Mouse (Mus musculus): ENCODE data around the gene Yipf7.

The Yipf7 gene

DNA sequence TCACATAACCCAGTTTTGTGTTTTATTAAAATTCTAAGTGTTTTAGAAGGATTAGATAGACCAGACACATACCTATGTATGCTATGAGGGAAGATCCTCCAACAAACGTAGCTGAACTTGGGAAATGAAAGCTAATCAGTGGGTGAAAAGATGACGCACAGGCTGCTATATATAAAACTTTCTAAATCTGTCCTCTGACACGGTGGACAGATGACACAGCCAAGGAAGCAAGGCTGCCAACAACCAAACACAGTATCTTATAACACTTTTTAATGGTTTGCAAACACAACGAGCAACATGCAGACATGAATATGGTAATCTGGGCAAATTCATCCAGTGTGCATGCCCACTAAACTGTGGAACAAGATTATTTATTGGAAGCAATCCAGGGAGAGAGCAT is at the start of gene Yipf7:
Yipf7 (minus strand) TSS at position 160 of the 400 bp plus-strand sequence.
- DNase-seq (ENCODE audit: low spot score in 2 of 2): no peak

DNA sequence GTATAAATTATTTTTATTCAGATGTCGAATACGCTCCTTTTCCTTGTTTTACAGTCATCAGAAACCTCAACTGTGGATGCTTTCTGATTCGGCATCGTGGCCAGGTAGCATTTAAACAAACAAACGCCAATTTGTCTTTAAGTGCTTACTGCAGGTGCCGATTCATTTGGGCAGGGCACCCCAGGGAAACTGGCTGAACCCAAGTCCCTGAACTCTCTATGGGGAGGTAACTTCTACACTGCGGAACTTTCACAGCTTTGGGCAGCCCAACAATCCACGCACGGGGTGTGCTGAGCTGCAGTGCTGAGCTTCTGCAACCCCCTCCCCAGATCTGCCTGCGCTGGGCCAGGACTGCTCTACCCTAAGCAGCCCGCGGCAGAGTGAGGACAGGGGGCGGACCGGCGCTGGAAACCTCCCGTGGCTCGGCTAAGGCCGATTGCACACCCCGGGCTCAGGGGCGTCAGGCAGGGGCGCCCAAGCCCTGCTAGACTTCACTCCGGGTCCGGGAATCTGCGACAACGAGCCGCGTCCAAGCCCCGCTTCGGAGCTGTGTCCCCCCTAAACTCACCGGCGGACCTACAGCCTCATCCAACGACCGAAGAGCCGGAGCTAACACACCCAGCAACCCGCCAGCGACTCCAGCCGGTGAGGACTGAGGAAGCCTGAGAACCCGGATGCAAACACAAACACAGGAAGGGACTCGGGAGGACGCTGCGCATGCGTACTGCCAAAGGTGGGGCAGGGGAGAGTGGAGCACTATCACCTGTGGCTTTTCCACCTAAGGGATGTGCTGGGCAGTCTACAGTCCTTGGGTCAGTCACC is 49.4 kb upstream of the Yipf7 start, which contains the start of gene Gnpda2:
Gnpda2 (minus strand) TSS at position 701 of the 822 bp plus-strand sequence.
- DNase-seq (ENCODE audit: low spot score in 2 of 2): peak; percentile 48 to 79

DNA sequence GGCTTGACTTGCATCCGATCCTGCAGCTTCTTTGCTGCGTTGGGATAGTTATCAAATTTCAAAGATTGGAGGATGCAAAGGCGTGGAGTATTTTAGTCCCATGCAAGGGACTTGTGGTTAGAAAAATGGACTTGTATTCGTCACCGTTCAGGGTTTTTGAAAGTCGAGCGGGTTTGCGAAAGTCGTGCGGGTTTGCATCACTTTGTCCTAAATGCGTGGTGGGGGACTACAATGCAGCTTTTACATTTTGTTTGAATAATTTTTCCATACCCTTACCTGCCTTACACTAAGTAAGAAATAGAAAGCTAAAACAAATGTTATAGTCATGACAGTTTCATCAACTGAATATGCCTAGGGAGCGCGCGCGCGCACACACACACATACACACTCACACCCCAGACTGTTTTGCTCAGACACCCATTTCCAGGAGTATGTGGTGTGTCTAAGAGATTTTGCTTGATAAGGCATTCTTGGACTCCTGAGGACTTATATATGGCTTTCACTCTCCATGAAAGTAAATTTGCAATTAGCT is 15.0 kb upstream of the Yipf7 start:
- peak in 1 of 2 experiments; percentile 18 for DNase-seq (ENCODE audit: low spot score in 2 of 2)

DNA sequence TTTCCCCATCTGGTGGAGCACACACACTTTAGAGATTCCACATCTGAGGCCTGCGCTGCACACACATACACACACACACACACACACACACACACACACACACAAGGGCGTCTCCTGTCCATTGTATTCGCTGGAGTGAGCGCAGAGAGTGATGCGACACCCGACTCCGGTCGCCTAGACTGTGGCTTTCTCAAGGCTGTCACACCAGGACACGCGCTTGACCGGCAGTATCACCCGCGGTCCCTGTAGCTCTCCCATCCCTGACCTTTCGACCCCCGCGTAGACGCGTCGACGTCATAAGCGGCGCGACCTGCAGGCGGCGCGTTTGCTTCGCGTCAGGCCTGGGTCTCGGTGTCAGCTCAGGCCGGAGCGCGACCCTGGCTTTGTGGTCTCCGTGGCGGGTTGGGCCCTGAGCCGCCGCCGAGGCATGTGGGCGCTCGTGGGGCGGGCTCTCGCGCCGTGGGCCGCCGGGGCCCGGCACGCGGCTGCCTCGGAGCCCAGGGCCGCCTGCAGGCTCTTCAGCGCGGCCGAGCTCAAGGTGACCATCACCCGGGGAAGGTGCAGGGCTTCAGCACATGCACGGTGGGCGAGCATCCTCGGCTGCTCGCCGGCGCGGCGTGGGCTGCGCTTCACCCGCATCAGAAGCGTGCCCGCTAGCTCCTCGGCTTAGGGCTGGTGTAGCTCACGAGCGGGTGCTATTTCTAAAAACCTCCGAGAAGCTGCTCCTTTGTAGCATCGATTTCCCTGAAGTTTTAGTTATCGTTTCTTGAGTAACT is 14.4 kb upstream of the Yipf7 start, which contains the start of gene Guf1:
Guf1 (plus strand) TSS at position 296 of the 776 bp plus-strand sequence.
- DNase-seq (ENCODE audit: low spot score in 2 of 2): peak; percentile 86 to 92

DNA sequence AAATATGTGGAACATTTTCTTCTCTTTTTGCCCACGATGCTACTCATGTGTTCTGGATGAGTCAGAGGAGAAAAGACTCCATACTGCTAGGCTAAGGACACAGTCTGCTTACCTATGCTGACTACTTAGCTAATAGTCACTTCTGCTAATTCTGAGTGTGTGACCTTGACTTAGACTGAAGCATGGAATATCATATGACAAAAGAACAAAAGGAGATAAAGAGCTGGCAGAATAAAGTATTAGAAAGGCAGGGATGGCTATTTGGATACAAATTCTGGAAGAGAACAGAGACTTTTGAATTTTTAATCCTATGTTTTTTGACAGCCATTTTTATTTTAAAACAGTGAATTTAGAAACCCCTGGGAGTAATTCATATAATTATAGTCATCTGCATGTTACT is 768 bp downstream of the Yipf7 start:
- DNase-seq (ENCODE audit: low spot score in 2 of 2): no peak

DNA sequence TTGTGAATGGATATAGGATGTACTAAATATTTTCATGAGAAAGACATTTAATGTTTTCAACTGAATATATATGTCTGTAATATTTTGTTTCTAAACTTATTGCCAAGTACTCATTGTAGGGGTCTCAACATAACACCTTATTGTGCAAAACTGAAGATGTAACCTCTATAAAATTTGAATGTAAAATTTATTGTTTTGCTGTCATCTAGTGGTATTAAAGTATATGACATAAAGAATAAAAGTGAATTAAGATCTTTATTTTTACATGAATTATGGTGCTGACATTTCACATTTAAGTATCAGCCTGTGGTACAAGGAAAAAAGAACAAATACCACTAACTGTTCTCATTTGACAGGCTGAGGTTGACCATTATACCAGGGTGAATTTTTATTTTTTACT is 18.5 kb downstream of the Yipf7 start:
- DNase-seq (ENCODE audit: low spot score in 2 of 2): no peak

DNA sequence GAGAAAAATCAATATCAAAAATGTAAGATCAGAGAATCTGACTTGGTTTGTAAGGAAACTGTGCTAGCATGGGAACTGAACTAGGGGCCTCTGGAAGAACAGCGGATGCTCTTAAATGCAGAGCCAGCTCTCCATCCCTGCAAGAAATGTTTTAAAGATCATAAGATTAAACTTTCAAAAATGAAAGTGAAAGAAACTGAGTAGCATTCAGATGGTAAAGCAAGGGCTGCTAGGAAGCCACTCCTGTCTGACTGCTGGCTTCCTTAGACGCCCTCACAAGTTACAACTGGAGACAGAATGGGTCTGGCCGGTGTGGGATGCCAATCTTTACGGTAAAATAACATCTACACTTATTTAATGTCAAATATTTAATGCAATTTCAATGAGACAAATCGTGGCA is 20.4 kb downstream of the Yipf7 start:
- no peak for DNase-seq (ENCODE audit: low spot score in 2 of 2)

DNA sequence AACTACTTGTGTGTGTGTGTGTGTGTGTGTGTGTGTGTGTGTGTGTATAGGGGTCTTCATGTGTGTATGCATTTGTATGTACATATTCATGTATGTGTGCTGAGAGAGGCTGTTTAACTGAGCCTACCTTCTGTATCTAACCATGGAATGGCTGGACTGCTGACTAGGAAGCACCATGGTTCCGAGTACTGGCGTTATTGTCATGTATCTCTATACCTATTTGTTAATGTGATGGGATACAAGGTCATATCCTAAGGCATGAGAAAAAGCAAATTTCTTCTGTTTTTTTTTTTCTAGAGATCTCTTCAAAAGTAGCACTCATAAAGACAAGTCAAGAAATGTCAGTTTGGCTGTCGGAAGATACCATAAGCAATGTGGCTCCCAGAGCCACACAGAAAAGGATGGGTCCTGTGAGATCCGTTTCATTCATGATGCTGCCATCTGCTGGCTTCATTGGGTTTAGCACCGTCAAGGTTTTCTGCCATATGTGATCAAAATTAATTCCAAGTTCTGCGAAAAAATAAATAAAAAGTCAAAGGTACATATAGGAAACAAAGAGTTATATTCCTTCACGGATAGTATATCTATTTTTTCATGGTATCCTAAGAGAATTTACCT is 21.7 kb downstream of the Yipf7 start:
- DNase-seq (ENCODE audit: low spot score in 2 of 2): peak; percentile 5 to 51

DNA sequence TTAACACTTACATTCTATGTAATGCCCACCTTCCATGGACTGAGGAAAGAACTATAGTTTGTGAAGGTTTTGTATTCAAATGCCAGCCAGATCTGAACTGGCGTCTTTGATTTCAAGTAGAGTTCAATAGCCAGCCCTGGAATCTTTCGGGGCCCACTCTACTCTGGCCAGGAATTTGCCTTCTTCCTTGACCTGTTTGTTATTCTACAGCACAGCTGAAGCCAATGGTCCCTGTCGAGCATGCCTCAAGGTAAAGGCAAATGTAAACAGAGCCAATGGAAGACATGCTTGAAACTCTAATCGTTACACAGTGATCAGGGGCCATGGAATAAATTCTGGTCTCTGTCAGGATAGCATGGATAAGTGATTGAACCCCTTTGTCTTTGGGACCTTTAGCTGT is 30.2 kb downstream of the Yipf7 start:
- no peak for DNase-seq (ENCODE audit: low spot score in 2 of 2)

DNA sequence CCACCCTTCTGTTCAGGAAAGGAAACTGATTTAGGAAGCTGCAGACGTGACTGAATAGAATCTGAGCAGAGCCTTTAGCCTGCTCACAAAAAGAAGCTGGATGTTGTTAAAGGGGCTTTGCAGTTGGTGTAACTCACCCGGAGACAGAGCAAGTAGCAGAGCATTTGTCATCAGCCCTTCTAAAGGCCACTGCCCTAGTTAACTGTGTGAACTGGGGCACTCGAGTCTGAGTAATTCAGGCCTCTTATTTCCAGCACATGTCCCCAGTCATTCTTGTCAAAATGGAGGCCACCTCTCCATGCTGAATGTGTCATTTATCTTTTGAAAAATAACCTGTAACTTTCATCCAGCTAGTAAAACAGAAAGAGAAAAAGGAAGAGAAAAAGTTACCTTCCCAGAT is 30.8 kb downstream of the Yipf7 start:
- no peak for DNase-seq (ENCODE audit: low spot score in 2 of 2)

DNA sequence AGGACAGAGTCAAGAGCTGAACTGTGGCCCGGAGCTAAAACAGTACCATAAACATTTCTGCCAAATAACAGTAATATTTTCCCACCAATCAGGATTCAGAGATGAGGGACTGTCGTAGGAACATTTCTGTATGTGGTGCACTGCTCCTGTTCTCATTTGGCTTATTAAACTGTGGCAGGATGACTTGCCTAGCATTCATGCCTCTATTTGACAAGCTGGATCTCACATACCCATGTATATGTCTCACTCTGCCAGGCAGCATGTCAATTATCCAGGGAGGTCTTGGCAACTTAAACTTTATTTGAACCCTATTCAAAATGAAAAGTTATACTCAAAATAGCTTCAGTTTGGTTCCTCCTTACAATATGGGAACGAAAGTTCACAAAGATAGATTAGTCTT is 35.4 kb downstream of the Yipf7 start:
- DNase-seq (ENCODE audit: low spot score in 2 of 2): no peak

DNA sequence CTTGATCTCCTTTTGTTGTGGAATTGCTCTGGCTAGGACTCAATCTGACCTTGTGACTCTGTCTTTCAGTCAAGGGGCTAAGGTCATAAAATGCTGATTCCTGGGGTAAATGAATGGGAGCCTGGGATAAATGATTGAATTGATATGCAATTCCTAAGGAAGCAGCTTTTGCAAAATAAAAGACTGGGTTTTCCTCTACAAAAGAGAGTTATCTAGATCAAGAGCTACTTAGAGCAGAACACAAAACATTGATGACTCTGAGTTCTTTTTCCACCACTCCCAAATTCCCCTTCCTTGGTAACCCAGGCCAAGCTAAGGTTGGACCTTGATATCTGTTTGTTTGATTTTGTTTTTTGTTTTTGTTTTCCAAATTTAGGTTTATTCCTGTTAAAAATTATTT is 53.4 kb downstream of the Yipf7 start:
- no peak for DNase-seq (ENCODE audit: low spot score in 2 of 2)

DNA sequence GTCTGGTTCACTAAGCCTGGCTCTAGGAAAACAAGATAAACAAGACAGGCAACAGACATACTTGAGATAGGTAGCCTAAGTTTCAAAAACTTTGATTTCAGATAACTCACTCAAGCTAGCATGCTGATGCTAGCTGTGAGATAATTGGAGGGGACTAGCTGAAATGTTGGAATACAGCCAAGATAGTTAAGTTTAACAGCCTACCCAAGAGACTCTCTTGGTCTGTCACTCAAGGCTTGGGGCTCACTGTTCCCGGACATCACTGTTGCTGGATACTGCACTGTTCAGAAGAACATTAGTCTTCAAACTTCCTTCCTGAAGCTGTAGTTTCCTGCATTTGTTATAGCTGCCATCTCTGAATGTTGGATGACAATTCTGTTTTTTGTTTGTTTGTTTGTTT is 74.9 kb downstream of the Yipf7 start:
- no peak for DNase-seq (ENCODE audit: low spot score in 2 of 2)
